Mouse (Mus musculus) lung, postnatal 0 days (tissue): ENCODE measurements around the gene Hist1h2af. TPM values are rescaled to one million over a fixed set of nuclear protein-coding genes. Genes with fewer than 3 reads are reported as not detected.

ENCODE experiments used
- ATAC-seq: fragments of 200-750 bp; cut with Nextera tagmentation; 2 replicates; pipeline ENCODE4 v1.8.0; 2017; ENCODE audit warnings: moderate library complexity
- DNase-seq: peaks from one replicate; pipeline ENCODE4 v3.0.0-alpha.2; 2016; ENCODE audit warnings: low spot score
- H3K27ac ChIP-seq: fragments of 300-500 bp; sonication (generic); 2 replicates; pipeline ENCODE4 v1.5.1; 2014; ENCODE audit warnings: antibody characterized with exemption, mild to moderate bottlenecking, low read length, mixed read lengths
- H3K27me3 ChIP-seq: fragments of 300-500 bp; sonication (generic); replicated peaks from 2 replicates; pipeline ENCODE4 v1.6.1; 2014; ENCODE audit warnings: low read length, mixed read lengths; ENCODE audit not compliant: insufficient read depth
- H3K36me3 ChIP-seq: fragments of 300-500 bp; sonication (generic); 2 replicates; pipeline ENCODE4 v1.6.1; 2014; ENCODE audit warnings: low read length, mixed read lengths; ENCODE audit not compliant: insufficient read depth
- H3K4me1 ChIP-seq: fragments of 300-500 bp; sonication (generic); 2 replicates; pipeline ENCODE4 v1.6.1; 2014; ENCODE audit warnings: antibody characterized with exemption, low read depth, low read length, mixed read lengths; ENCODE audit not compliant: insufficient read depth
- H3K4me2 ChIP-seq: fragments of 300-500 bp; sonication (generic); replicated peaks from 2 replicates; pipeline ENCODE4 v1.6.1; 2014; ENCODE audit warnings: low read depth, mild to moderate bottlenecking, low read length, moderate library complexity, mixed read lengths
- H3K4me3 ChIP-seq: fragments of 300-500 bp; sonication (generic); 2 replicates; pipeline ENCODE4 v1.5.1; 2014; ENCODE audit warnings: low read depth, low read length
- H3K9ac ChIP-seq: fragments of 300-500 bp; sonication (generic); replicated peaks from 2 replicates; pipeline ENCODE4 v1.6.1; 2014; ENCODE audit warnings: low read depth, mild to moderate bottlenecking
- H3K9me3 ChIP-seq: fragments of 300-500 bp; sonication (generic); 2 replicates; pipeline ENCODE4 v1.6.1; 2016; ENCODE audit warnings: low read length, mixed read lengths
- CTCF ChIP-seq: IDR thresholded peaks from 2 replicates; pipeline ENCODE4 v1.5.1; 2016; ENCODE audit warnings: antibody characterized with exemption, mild to moderate bottlenecking
- EP300 ChIP-seq: IDR thresholded peaks from 2 replicates; pipeline ENCODE4 v1.6.1; 2016; ENCODE audit warnings: antibody characterized with exemption, mild to moderate bottlenecking, control low read depth
- WGBS: fragments of 180-500 bp; shearing (Covaris S2); extraction: QIAGEN DNeasy Blood & Tissue Kit; methylation state at CpG from one replicate; pipeline ENCODE4 v1.1.7; 2014; 5-methylcytosine and 5-hydroxymethylcytosine counted together
- polyA plus RNA-seq: library from polyadenylated mRNA; unstranded; fragments of >200 nt; fragmentation: Nextera tagmentation; extraction: Ambion mirVana; gene quantifications from 2 replicates; pipeline ENCODE4 v1.2.1, GENCODE M21; 2015

Gene Hist1h2af
- polyA plus RNA-seq, 1 experiment from 2014 or later, result 1.3 TPM

DNA sequence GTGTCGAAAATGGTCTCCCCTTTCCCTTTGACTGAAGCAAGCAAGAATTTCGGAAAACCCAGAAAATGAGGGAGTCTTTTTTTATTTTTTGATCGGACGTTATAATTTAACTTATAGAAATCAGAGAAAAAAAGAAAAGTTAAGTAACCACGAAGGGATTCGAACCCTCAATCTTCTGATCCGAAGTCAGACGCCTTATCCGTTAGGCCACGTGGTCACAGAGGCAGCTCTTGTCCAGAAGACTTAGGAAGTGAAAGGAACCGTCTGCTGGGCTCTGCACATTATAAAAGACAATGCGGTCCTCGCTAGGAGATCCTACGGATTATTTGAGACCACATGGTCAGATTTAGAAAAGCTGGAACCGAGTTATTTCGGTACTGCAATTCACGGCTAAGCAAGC is 7.4 kb upstream of the Hist1h2af start:
- Histone ChIP-seq H3K27ac (no peak overlapping the region), H3K4me3 (peak overlapping the region; percentile 28), H3K4me2 (peak overlapping the region; percentile 53), H3K36me3 (no peaks in the 10 kb centered on the region), H3K27me3 (no peaks in the 10 kb centered on the region), H3K9ac (no peak overlapping the region), H3K9me3 (no peaks in the 10 kb centered on the region), H3K4me1 (no peaks in the 10 kb centered on the region)
- ATAC-seq, result peak; percentile 41
- DNase-seq, result peak; percentile 94
- under 1% methylated on average over 17 of the region's 17 CpGs for WGBS
- TF ChIP-seq CTCF (no peak), EP300 (peak; percentile 29; the same call in 1 of the 2 replicates)

DNA sequence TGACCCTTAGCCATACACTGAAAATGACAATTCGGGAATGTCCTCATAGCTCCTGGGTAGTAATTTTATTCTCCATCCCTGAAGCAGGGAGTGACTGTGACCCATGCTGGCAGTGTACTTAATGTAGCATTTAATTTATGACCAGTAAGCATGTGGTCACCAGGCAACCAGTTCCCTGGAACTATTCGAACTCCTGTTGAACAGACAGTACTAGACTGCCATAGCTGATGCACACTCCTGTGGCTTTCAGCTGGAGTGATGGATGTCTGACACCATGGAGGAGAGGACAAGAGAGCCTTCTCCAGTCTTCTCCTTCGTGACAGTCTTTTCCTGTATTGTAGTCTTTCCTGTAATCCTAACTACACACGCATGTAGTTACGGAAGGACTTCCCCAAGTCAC is 4.7 kb upstream of the Hist1h2af start:
- Histone ChIP-seq H3K27me3 (no peaks in the 10 kb centered on the region), H3K4me2 (no peak overlapping the region), H3K9me3 (no peaks in the 10 kb centered on the region), H3K4me1 (peaks cover 10% of the 10 kb centered on the region; the same call in 1 of the 2 replicates), H3K9ac (no peak overlapping the region), H3K36me3 (no peaks in the 10 kb centered on the region), H3K4me3 (no peak overlapping the region), H3K27ac (no peak overlapping the region)
- ATAC-seq (no peak), DNase-seq (no peak)
- WGBS, result 72% methylated on average over 5 of the region's 5 CpGs
- TF ChIP-seq CTCF (no peak), EP300 (no peak)

DNA sequence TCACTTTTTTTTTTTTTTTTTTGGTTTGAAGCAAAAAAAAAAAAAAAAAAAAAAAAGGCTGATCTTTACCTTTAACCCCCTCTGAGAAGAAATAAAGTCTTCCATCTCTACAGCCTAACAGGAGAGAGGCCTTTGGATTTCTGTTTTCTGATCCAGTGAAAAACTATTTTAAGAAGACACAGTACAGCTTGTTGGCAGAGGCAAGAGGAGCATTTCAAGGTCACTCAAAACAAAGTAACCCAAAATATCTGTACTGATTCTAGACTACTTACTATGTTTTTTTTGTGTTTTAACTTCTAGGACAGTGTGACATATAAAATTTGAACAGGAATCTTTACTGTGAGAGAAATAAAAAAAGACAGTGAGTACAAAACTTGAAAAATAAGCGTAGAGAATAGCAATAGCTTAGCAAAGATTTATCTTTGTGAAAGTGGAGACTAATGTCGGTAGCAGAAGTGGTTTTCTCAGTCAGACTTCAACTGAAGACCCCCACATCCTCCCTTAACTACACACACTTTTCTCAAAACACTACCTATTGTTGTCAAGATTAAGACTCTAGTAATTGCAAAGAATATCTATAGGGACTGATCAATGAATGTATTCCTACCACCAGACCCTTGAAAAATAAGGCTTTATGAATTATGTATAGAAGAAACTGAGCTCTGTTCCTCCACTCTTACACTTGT is 4.1 kb upstream of the Hist1h2af start:
- Histone ChIP-seq H3K4me1 (peaks cover 14% of the 10 kb centered on the region; the same call in 1 of the 2 replicates), H3K4me2 (peak overlapping the region; percentile 64), H3K27me3 (no peaks in the 10 kb centered on the region), H3K36me3 (no peaks in the 10 kb centered on the region), H3K4me3 (peak overlapping the region; percentile 55), H3K9me3 (no peaks in the 10 kb centered on the region), H3K9ac (peak overlapping the region; percentile 77), H3K27ac (peak overlapping the region; percentile 97; the same call in 1 of the 2 replicates)
- DNase-seq (no peak), ATAC-seq (no peak)
- TF ChIP-seq EP300, result no peak
- no peak for TF ChIP-seq CTCF
- WGBS, result 19% methylated on average over 2 of the region's 2 CpGs

DNA sequence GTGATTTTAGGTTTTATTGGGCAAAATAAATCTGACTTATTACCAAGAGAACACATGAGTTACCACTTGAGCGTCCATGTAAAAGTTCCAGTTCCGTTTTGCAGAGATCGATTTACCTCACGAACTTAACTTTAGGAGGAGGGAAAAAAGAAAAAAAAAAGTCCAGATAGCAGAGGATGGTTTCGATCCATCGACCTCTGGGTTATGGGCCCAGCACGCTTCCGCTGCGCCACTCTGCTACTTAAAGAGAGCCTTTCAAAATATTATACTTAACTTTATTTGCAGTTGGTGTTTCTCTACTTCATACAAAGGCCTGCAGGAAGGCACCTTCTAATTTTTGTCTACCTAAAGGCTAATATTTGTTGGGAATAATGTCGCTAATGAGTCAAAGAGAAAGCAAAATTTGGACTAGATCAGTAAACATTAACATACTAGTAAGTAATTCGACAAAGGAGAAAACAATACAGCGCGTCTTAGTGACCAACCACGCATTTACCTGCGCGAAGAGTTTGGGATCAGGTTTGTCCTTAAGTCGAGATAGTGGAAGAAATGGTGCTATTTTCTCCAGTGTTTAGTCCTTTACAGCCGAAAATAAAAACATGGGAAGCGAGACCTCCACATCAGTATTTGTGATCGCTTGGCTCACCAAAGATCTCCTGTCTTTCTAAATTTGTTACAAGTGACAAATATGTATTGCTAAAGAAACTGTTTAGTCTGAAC is 3.4 kb upstream of the Hist1h2af start:
- Histone ChIP-seq H3K27ac (peak overlapping the region; percentile 97), H3K27me3 (no peaks in the 10 kb centered on the region), H3K4me3 (peak overlapping the region; percentile 55), H3K4me2 (peak overlapping the region; percentile 64), H3K9ac (peak overlapping the region; percentile 77), H3K4me1 (peaks cover 16% of the 10 kb centered on the region; the same call in 1 of the 2 replicates), H3K36me3 (no peaks in the 10 kb centered on the region), H3K9me3 (no peaks in the 10 kb centered on the region)
- ATAC-seq (peak; percentile 37), DNase-seq (peak; percentile 83)
- TF ChIP-seq EP300 (peak; percentile 48), CTCF (no peak)
- under 1% methylated on average over 20 of the region's 20 CpGs for WGBS

DNA sequence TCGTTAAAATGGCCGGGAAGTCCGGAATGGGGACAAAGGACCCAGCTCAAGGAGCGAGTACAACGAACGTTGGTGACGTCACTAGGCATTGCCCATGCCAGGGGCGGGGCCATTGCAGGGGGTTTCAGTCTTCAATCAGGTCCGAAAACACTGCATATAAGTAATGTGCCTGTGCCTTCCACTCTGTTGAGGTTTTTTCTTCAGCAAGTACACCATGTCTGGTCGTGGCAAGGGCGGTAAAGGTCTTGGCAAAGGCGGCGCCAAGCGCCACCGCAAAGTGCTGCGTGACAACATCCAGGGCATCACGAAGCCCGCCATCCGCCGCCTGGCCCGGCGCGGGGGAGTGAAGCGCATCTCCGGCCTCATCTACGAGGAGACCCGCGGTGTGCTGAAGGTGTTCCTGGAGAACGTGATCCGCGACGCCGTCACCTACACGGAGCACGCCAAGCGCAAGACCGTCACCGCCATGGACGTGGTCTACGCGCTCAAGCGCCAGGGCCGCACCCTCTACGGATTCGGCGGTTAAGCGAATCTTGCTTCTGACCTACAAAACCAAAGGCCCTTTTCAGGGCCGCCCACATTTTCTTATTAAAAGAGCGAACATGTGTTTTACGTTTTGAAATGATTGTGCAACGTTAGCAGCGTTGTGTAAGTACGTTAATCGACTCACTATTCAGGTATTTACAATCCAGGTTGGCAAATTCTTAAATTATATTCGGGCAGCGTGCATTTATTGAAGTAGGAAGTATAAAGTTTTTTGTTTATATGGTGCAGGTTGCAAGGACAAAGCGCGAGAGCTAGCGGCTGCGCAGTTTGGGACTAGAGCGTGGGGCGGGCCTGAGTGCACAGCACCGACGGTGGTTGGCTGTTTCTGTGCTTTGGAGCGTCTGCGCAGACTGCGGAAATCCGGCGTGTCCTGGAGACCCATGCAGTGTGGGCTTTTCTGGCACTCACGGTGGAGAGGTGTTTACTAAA is 2.5 kb upstream of the Hist1h2af start, which contains the start of gene Hist1h4h:
TSS of gene Hist1h4h (plus strand) at position 150 of the 975 bp plus-strand sequence.
- H3K27ac ChIP-seq, result peak within 1 kb of the TSS; percentile 97
- H3K4me2 ChIP-seq, result peak within 1 kb of the TSS; percentile 64
- H3K27me3 ChIP-seq, result no peaks in the 10 kb centered on the region
- TF ChIP-seq CTCF (no peak), EP300 (peak; percentile 82)
- DNase-seq (peak; percentile 99), ATAC-seq (peak; percentile 86)
- H3K9ac ChIP-seq, result peak within 1 kb of the TSS; percentile 77
- WGBS, result under 1% methylated on average over 52 of the region's 70 CpGs
- peak within 1 kb of the TSS; percentile 55 for H3K4me3 ChIP-seq
- no peaks in the 10 kb centered on the region for H3K9me3 ChIP-seq
- peaks cover 19% of the 10 kb centered on the region; the same call in 1 of the 2 replicates for H3K4me1 ChIP-seq
- H3K36me3 ChIP-seq, result no peaks in the 10 kb centered on the region
